Mouse (Mus musculus) monocyte, adult 5-6 weeks (primary cell): ENCODE measurements around the gene Vmn1r149. TPM values are rescaled to one million over a fixed set of nuclear protein-coding genes. Genes with fewer than 3 reads are reported as not detected.
"Not testable (repeated sequence)": the region's sequence is repeated elsewhere in the genome, so short reads cannot be mapped to it uniquely, and the experiment has no call there.

Experiments
- ATAC-seq: fragments of 153-309, 156-312 bp; replicated peaks from 2 replicates; pipeline ENCODE4 v1.8.0; 2017; ENCODE audit warnings: mild to moderate bottlenecking; ENCODE audit not compliant: low TSS enrichment, insufficient number of reproducible peaks, severe bottlenecking, poor library complexity, low FRiP score
- total RNA-seq: library from RNA; stranded (forward); fragments of 200-1000, 200-491, 200-594 nt; gene quantifications from 3 replicates; pipeline ENCODE4 v1.2.3, GENCODE M21; 2017

The Vmn1r149 gene
- not detected in 3 replicates for total RNA-seq

GRCm38 (mm10) chr7:22438129-22438528 lies at the start of gene Vmn1r149:
Gene Vmn1r149 (minus strand): TSS chr7:22438229.
- not testable (repeated sequence) for ATAC-seq

- not testable (repeated sequence) for ATAC-seq
Observed at GRCm38 (mm10) chr7:22463975-22464374, 25.9 kb upstream of the Vmn1r149 start, which contains the start of gene Gm10665. Gene Gm10665 (minus strand): TSS chr7:22464075.

- ATAC-seq: not testable (repeated sequence)
Observed at GRCm38 (mm10) chr7:22413283-22413682, 24.7 kb downstream of the Vmn1r149 start, which contains the start of gene Vmn1r148. Gene Vmn1r148 (plus strand): TSS chr7:22413583.

Other genes starting within 250 kb of the Vmn1r149 start
- gene Vmn1r143, start 248.9 kb downstream of the Vmn1r149 start, total RNA-seq: not detected in 3 replicates
- gene Gm8653, start 237.0 kb downstream of the Vmn1r149 start, total RNA-seq: not detected in 3 replicates
- not detected in 3 replicates for gene Gm8453, start 208.7 kb downstream of the Vmn1r149 start, total RNA-seq
- gene Gm4187, start 108.5 kb downstream of the Vmn1r149 start, total RNA-seq: not detected in 3 replicates
- not detected in 3 replicates for gene Gm8660, start 67.2 kb downstream of the Vmn1r149 start, total RNA-seq
- gene Vmn1r148, start 24.6 kb downstream of the Vmn1r149 start, total RNA-seq: not detected in 3 replicates
- gene Gm10665, start 25.8 kb upstream of the Vmn1r149 start, total RNA-seq: not detected in 3 replicates
- not detected in 3 replicates for gene Vmn1r151, start 61.4 kb upstream of the Vmn1r149 start, total RNA-seq
- not detected in 3 replicates for gene Vmn1r152, start 84.7 kb upstream of the Vmn1r149 start, total RNA-seq
- not detected in 3 replicates for gene Gm8677, start 96.7 kb upstream of the Vmn1r149 start, total RNA-seq
- gene Gm4201, start 127.1 kb upstream of the Vmn1r149 start, total RNA-seq: not detected in 3 replicates
- not detected in 3 replicates for gene Gm4565, start 149.9 kb upstream of the Vmn1r149 start, total RNA-seq
- not detected in 3 replicates for gene Vmn1r155, start 219.8 kb upstream of the Vmn1r149 start, total RNA-seq